Mouse (Mus musculus): ENCODE measurements around the gene Srgap2.

GRCm38 (mm10) chr1:131560500-131560899 is 33.3 kb upstream of the Srgap2 start:
- no peak for TF ChIP-seq CTCF (IDR thresholded peaks at IDR 0.05; ENCODE audit: low read depth, low read length)
- TF ChIP-seq POLR2A (IDR thresholded peaks at IDR 0.05; ENCODE audit: insufficient read depth, low read length): no peak

Measured in ES-Bruce4 (cell line).